Mouse (Mus musculus) gastrocnemius, adult 2 months (tissue): ENCODE results near the gene Med11. TPM values are rescaled to one million over a fixed set of nuclear protein-coding genes. Genes with fewer than 3 reads are reported as not detected.
"Not testable (repeated sequence)": the region's sequence is repeated elsewhere in the genome, so short reads cannot be mapped to it uniquely, and the experiment has no call there.

Experiments
- DNase-seq: peaks from one replicate; pipeline ENCODE4 v3.0.0; 2022
- H3K27ac ChIP-seq: fragments of 200-600 bp; 2 replicates; pipeline ENCODE4 v1.8.1; 2022; ENCODE audit warnings: mild to moderate bottlenecking
- H3K4me3 ChIP-seq: fragments of 200-600 bp; 2 replicates; pipeline ENCODE4 v1.8.1; 2022; ENCODE audit warnings: mild to moderate bottlenecking, moderate library complexity
- CTCF ChIP-seq: fragments of 200-600 bp; IDR thresholded peaks from 2 replicates; pipeline ENCODE4 v1.8.1; 2022; ENCODE audit warnings: antibody characterized with exemption, mild to moderate bottlenecking, moderate library complexity
- intact Hi-C: fragments of 180-260 bp; cut with DNase I; formaldehyde crosslinking; loops from one replicate; pipeline ENCODE4 v1.15.1; 2025
- long read RNA-seq, 2 experiments: library from polyadenylated mRNA; stranded (forward); transcript quantifications; one replicate each; pipeline ENCODE4 v2.0.0; 2021
- total RNA-seq, 2 experiments: library from RNA; stranded (reverse); gene quantifications; 2 replicates each; pipeline ENCODE4 v1.2.3; 2021

The Med11 gene
- 1 to 10 TPM; 4.9 to 6.4 TPM for total RNA-seq
- long read RNA-seq, experiment 1, partial matches to known transcripts = 0 of 5 reads
- long read RNA-seq, experiment 1, other reads (novel, unspliced or antisense) = 1 of 5 reads
- long read RNA-seq, experiment 2, partial matches to known transcripts = 0 of 8 reads
- long read RNA-seq, experiment 2, other reads (novel, unspliced or antisense) = 4 of 8 reads

- Histone ChIP-seq H3K4me3 (peak within 1 kb of the TSS; percentile 83), H3K27ac (peak within 1 kb of the TSS; percentile 96)
- TF ChIP-seq CTCF = peak; percentile 92
- DNase-seq = peak; percentile 98
- intact Hi-C loops = loop anchor here (2.0 kb wide), 2 partner anchors 19 to 55 kb away; partner anchors contain the start of gene Arrb2
These were observed at the start of gene Med11 for GRCm38 (mm10) chr11:70451797-70452498. TSS of gene Med11 (plus strand) at chr11:70451919.

- Histone ChIP-seq H3K4me3 (no peak overlapping the region), H3K27ac (no peak overlapping the region)
- no peak for DNase-seq
- TF ChIP-seq CTCF = no peak
- intact Hi-C loops = no loop called here
These were observed 48.1 kb upstream of the Med11 start for GRCm38 (mm10) chr11:70403598-70403997.

GRCm38 (mm10) chr11:70409594-70410296 is 42.0 kb upstream of the Med11 start, which contains the start of gene Pelp1:
TSS of gene Pelp1 (minus strand) at chr11:70410031.
- H3K27ac ChIP-seq = peak within 1 kb of the TSS; percentile 96
- peak; percentile 86 for DNase-seq
- intact Hi-C loops = loop anchor here (5.0 to 10.0 kb wide), 2 partner anchors 213 to 345 kb away; no protein-coding TSS in a partner anchor
- TF ChIP-seq CTCF = no peak
- H3K4me3 ChIP-seq = peak within 1 kb of the TSS; percentile 77

GRCm38 (mm10) chr11:70410297-70410643 is 41.4 kb upstream of the Med11 start:
- peak overlapping the region; percentile 77 for H3K4me3 ChIP-seq
- peak overlapping the region; percentile 96 for H3K27ac ChIP-seq
- intact Hi-C loops = loop anchor here (5.0 to 10.0 kb wide), 2 partner anchors 212 to 345 kb away; no protein-coding TSS in a partner anchor
- no peak for TF ChIP-seq CTCF
- DNase-seq = no peak

- DNase-seq = no peak
- no peak overlapping the region for H3K4me3 ChIP-seq
- no peak for TF ChIP-seq CTCF
- no peak overlapping the region for H3K27ac ChIP-seq
- intact Hi-C loops = loop anchor here (5.0 to 10.0 kb wide), 2 partner anchors 210 to 342 kb away; no protein-coding TSS in a partner anchor
These were observed 39.1 kb upstream of the Med11 start for GRCm38 (mm10) chr11:70412591-70412990.

- H3K4me3 ChIP-seq = no peak overlapping the region
- H3K27ac ChIP-seq = no peak overlapping the region
- TF ChIP-seq CTCF = peak; percentile 98; the same call in 1 of the 2 replicates
- DNase-seq = peak; percentile 74
- intact Hi-C loops = loop anchor here (1.0 to 10.0 kb wide), 3 partner anchors 92 to 341 kb away; no protein-coding TSS in a partner anchor
These were observed 37.8 kb upstream of the Med11 start for GRCm38 (mm10) chr11:70413961-70414360.

- TF ChIP-seq CTCF = no peak
- no peak overlapping the region for H3K27ac ChIP-seq
- intact Hi-C loops = loop anchor here (10.0 kb wide), 1 partner anchor 337 kb away; no protein-coding TSS in a partner anchor
- no peak overlapping the region for H3K4me3 ChIP-seq
- DNase-seq = no peak
These were observed 33.5 kb upstream of the Med11 start for GRCm38 (mm10) chr11:70418199-70418598.

GRCm38 (mm10) chr11:70419486-70419885 is 32.2 kb upstream of the Med11 start:
- H3K27ac ChIP-seq = no peak overlapping the region
- H3K4me3 ChIP-seq = no peak overlapping the region
- DNase-seq = no peak
- intact Hi-C loops = loop anchor here (10.0 kb wide), 1 partner anchor 335 kb away; no protein-coding TSS in a partner anchor
- TF ChIP-seq CTCF = no peak

- H3K4me3 ChIP-seq, DNase-seq, intact Hi-C loops, H3K27ac ChIP-seq: not testable (repeated sequence)
These were observed 25.1 kb upstream of the Med11 start for GRCm38 (mm10) chr11:70426598-70426997.

- no peak for TF ChIP-seq CTCF
- Histone ChIP-seq H3K27ac (peak overlapping the region; percentile 92), H3K4me3 (peak overlapping the region; percentile 90)
- no peak for DNase-seq
- intact Hi-C loops = loop anchor here (1.0 to 10.0 kb wide), 2 partner anchors 75 to 173 kb away; no protein-coding TSS in a partner anchor
These were observed 20.1 kb upstream of the Med11 start for GRCm38 (mm10) chr11:70431574-70431973.

GRCm38 (mm10) chr11:70432048-70432894 is 19.4 kb upstream of the Med11 start, which contains the start of gene Arrb2:
TSS of gene Arrb2 (plus strand) at chr11:70432635.
- H3K27ac ChIP-seq = peak within 1 kb of the TSS; percentile 92
- DNase-seq = peak; percentile 99
- intact Hi-C loops = loop anchor here (2.0 to 10.0 kb wide), 2 partner anchors 19 to 173 kb away; partner anchors contain the start of gene Med11
- H3K4me3 ChIP-seq = peak within 1 kb of the TSS; percentile 90
- TF ChIP-seq CTCF = peak; percentile 61
